Mouse (Mus musculus): ENCODE measurements around the gene Vsx1. TPM values are rescaled to one million over a fixed set of nuclear protein-coding genes. Genes with fewer than 3 reads are reported as not detected.

The Vsx1 gene
- total RNA-seq, 2 experiments from 2014 or later = 0.10 TPM; not detected in 1

GRCm38 (mm10) chr2:150667065-150667819 is 21.9 kb downstream of the Vsx1 start:
- DNase-seq = peak in 1 of 2 experiments; percentile 20

- DNase-seq = no peak
Observed at GRCm38 (mm10) chr2:150666723-150667064, 22.5 kb downstream of the Vsx1 start.

- no peak for DNase-seq
Observed at GRCm38 (mm10) chr2:150665534-150666451, 23.4 kb downstream of the Vsx1 start.

GRCm38 (mm10) chr2:150665006-150665405 is 24.2 kb downstream of the Vsx1 start:
- no peak for DNase-seq

GRCm38 (mm10) chr2:150664152-150664920 is 24.8 kb downstream of the Vsx1 start:
- no peak for DNase-seq

GRCm38 (mm10) chr2:150663255-150663654 is 25.9 kb downstream of the Vsx1 start:
- no peak for DNase-seq

GRCm38 (mm10) chr2:150662007-150662406 is 27.2 kb downstream of the Vsx1 start:
- DNase-seq = no peak

GRCm38 (mm10) chr2:150660668-150661451 is 28.3 kb downstream of the Vsx1 start:
- DNase-seq = peak in 1 of 2 experiments; percentile 20

GRCm38 (mm10) chr2:150660049-150660448 is 29.1 kb downstream of the Vsx1 start:
- no peak for DNase-seq

GRCm38 (mm10) chr2:150656975-150657768 is 32.0 kb downstream of the Vsx1 start:
- no peak for DNase-seq

GRCm38 (mm10) chr2:150656112-150656511 is 33.0 kb downstream of the Vsx1 start:
- DNase-seq = no peak

GRCm38 (mm10) chr2:150655290-150655689 is 33.9 kb downstream of the Vsx1 start:
- DNase-seq = no peak

GRCm38 (mm10) chr2:150654814-150655213 is 34.3 kb downstream of the Vsx1 start:
- DNase-seq = no peak

- DNase-seq = no peak
Observed at GRCm38 (mm10) chr2:150651366-150651765, 37.8 kb downstream of the Vsx1 start.

- DNase-seq = no peak
Observed at GRCm38 (mm10) chr2:150650511-150651074, 38.6 kb downstream of the Vsx1 start.

- peak in 1 of 2 experiments; percentile 22 for DNase-seq
Observed at GRCm38 (mm10) chr2:150648300-150648895, 40.8 kb downstream of the Vsx1 start.

GRCm38 (mm10) chr2:150647681-150648299 is 41.4 kb downstream of the Vsx1 start:
- DNase-seq = no peak

GRCm38 (mm10) chr2:150646411-150647121 is 42.6 kb downstream of the Vsx1 start:
- DNase-seq = no peak

GRCm38 (mm10) chr2:150645225-150645624 is 43.9 kb downstream of the Vsx1 start:
- DNase-seq = no peak
